Mouse (Mus musculus): Measurements from ENCODE around the gene Lrfn1.

- TF ChIP-seq CTCF (IDR thresholded peaks at IDR 0.05; ENCODE audit: control insufficient read depth, insufficient read depth, insufficient replicate concordance, low read depth, low read length) (no peak), POLR2A (IDR thresholded peaks at IDR 0.05; ENCODE audit: control insufficient read depth, low read depth, low read length) (no peak)
Observed at GRCm38 (mm10) chr7:28460361-28460760, 8.6 kb downstream of the Lrfn1 start.

Measured in testis, adult 2 months (tissue).